Mouse (Mus musculus) retina, adult 2 months (tissue): ENCODE measurements at regions not wholly inside any gene's neighbourhood (a gene's known extent, or its start where the extent isn't known, plus 50 kb on each side); places are given as distances from the start of the nearest gene placed in this dataset.
A peak's percentile ranks its signal among the peaks of the same experiment; 100 is the strongest.

Experiments used
- DNase-seq: peaks from one replicate; pipeline ENCODE4 v3.0.0-alpha.2; 2012; ENCODE audit warnings: low read depth, low spot score

DNA sequence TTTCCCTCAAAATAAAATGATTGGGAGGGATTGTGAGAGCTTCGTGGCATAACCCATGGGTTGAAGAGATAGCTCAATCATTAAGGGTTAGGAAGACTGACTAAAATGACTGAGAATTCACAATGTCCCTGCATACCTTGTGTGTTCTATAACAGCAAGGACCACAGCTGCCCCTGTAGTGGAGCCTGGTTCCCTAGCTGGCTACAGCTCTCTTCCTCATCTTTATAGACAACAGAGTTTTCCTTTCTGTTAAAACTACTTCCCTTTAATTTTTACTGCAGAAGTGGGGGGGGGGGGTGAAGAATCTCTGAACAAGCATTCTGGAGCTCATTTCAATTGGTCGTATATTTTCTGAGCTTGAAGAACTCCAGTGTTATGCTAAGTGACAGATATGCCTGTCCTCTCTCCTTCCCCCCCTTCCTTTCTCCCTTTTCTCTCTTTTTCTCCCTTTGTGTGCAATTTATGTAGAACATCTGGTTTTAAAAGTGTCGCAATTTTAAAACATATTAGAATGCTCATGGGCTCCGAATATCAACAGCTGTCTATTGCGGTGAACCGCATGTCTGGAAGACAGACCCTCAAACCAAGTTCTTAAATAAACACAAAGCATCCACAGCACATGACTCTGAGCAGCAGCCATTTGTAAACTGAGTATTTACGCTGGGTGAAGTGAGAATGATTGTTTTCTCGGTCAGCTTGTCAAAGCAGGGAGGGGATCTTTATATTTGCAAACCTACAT lies 222.0 kb upstream of the Maf start:
- DNase-seq = no peak

- no peak for DNase-seq
Measured at GRCm38 (mm10) chr8:115921889-115922288, 214.3 kb upstream of the Maf start.

- no peak for DNase-seq
Measured at GRCm38 (mm10) chr8:115906650-115907049, 199.1 kb upstream of the Maf start.

DNA sequence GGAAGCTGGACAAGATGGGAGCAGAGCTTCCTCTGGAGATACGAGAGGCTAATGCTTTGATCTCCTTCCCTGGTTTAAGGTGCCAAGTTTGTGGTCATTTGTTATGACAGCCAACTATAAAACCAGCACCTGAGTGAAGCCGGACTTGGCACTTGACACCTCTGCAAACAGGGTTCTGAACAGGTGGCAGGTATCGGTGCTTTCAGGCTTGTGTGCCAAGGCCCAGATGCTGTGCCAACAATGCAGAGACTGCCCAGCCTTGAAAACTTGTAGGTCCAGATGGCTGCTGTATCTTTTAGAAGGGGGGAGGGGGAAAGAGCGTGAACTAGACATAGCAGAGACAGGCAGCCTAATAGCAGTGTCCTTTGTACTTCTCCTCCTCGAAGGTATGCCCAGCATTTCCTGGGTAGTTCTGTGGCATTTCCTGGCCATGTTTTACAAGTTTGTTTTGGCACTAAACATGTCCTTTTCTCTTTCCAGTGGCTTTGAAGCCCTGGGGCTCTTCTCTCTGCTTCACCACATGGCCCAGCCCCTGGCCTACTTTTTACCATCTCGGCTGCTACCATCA lies 196.3 kb upstream of the Maf start:
- DNase-seq = no peak

DNA sequence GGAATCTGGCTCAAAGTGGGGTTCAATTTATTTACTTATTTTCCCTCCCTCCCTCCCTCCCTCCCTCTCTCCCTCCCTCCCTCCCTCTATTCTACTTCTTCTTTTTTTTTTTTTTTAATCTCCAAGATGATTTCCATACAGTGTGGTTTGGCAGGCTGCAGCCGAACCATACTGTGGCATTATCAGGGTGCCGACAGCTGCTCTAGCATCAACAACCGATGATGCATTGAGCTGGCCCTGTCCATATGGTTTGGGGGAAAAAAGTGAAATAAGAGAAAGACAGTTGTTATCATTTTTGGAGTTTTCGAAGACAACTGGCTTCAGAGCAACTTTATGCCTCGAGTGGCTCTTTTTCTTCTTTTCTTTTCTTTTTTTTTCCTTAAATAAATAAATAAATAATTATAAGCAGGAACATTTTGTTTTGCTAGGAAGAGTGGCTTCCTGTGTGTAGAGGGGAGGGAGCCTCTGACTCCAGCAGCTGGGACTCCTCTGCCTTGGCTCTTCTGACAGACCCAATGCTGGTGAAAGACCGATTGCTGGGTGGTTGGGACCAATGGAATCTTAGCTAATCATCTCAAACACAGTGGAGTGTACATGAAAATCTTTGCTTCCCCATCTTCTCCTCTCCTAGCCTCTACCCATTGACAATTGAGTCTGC lies 190.1 kb upstream of the Maf start:
- DNase-seq = no peak

DNA sequence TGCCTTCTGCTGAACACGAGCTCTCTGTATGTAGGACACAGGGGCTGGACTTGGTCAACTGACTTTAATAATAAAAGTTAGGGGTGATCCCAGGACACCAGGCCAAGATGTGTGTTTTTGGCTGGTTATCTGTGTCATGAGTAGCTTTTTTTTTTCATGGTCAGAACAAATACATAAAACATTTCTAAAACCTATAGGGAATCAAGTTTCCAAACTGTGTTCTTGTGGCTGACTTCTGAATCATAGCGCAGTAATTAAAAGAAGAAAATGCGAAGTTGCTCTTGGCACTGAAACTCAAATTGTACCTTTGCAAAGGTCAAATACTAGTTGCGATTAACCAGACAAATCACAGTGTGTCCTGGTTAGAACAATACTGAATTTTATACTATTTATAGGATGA lies 189.5 kb upstream of the Maf start:
- no peak for DNase-seq

DNA sequence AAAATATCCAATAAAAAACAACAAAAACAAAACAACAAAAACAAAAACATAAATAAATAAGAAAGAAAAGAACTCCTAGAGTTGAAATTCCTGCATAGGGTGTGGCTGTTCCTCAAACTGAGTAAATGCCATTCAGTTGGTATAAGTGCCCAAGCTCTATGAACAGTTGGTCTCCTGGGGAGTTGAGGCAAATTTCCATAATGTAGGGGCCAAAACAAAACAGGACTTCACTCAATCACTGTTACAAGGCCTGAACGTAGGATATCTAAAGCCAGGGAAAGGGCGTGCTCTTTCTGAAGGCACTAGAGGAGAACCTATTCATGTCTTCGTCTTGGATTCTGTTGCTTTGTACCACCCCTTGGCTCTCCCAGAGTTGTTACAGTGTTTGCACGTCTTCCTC lies 188.5 kb upstream of the Maf start:
- no peak for DNase-seq

DNA sequence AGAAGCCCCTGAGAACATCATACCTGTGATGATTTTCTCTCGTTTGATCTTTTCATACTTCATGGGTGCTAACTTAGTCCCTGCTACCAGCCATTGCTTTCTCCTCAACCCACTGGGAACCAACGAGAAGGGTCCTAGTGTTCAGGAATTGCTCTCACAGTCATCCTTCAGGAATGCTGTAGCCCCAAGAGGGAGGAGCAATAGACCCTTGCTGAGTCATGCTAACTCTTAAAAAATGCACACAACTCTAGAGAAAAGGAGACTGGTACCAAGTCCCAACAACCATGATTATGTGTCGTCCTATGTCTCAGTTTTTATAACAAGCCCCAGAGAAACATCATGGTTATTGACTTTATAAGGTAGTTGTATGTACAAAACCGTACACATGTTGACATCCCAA lies 180.7 kb upstream of the Maf start:
- DNase-seq = no peak

- no peak for DNase-seq
Measured at GRCm38 (mm10) chr8:115885121-115885743, 177.6 kb upstream of the Maf start.

DNA sequence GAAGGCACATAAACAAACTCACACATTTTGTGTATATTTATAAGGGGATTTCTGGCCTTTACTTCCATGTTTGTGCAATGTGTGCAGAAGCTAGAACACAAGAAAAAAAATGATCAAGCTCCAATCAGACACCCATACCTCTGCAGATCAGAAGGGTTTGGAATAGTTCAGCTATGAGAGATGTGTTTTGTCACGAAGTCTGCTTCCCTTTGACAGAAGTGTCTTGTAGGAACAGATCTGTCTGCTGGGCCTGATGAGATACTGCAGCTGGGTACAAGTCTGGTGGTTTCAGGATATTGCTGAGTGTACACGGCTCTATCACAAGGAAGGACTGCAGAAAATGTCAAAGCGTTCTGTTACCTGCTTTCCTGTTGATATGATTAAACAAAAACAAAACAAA lies 176.2 kb upstream of the Maf start:
- DNase-seq = no peak

GRCm38 (mm10) chr8:115881881-115882280 lies 174.3 kb upstream of the Maf start:
- no peak for DNase-seq

GRCm38 (mm10) chr8:115874789-115875188 lies 167.2 kb upstream of the Maf start:
- DNase-seq = peak; percentile 8

DNA sequence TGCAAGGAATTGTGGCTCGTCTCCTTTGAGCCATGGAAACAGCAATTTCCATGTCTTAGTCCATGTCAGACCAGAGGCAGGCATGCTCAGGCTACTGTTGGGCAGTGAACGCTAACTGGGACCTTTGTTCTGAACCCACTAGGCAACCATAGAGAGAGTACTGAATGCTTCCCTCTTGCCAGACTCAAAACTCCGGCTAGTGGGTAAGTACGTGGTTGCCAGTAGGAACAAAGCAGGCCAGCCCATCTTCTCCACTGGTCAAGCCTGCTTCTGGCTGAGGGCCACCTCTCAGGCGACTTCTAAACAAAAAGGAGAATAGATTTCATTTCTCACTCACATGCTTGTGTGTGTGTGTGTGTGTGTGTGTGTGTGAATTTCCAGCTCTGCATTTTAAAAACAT lies 163.8 kb upstream of the Maf start:
- no peak for DNase-seq

DNA sequence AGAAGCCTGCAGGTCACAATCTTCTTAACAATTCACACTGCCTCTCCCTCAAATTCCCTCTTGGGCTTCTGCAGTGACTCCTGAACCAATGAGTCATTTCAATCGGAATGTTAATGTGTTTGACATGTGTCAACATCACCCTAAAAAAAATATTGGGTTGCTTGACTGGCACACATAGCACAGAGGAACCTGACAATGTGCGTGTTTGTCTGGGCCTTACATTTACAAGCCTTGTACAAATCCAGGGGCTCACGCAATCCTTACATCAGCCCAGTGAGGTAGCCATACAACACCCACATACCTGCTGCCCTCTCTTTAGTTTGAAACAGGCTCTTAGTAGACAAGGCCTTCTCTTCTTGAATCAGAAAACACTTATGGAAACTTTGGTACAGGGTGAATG lies 153.8 kb upstream of the Maf start:
- no peak for DNase-seq

DNA sequence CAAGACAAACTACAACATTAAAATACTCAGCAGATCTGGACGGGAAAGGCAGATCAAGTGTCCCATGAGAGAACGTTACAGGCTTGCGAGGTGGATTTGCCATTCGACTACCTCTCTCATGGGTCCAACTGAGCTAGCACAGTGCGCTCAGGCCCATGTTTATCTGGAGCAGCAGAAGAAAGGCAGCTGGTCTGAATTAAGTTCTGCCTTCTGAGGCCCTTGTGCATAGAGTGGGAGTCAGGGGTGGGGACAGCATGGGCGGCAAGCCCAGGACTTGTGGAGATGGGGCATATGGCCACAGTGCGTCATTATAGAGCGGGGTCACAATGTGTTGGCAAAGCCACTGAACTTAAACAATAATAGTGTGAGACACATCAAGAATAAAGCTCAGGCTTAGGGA lies 151.8 kb upstream of the Maf start:
- no peak for DNase-seq

GRCm38 (mm10) chr8:115856816-115857215 lies 149.2 kb upstream of the Maf start:
- DNase-seq = no peak

- DNase-seq = no peak
Measured at GRCm38 (mm10) chr8:115855934-115856629, 148.5 kb upstream of the Maf start.

- no peak for DNase-seq
Measured at GRCm38 (mm10) chr8:115854209-115854900, 146.8 kb upstream of the Maf start.

DNA sequence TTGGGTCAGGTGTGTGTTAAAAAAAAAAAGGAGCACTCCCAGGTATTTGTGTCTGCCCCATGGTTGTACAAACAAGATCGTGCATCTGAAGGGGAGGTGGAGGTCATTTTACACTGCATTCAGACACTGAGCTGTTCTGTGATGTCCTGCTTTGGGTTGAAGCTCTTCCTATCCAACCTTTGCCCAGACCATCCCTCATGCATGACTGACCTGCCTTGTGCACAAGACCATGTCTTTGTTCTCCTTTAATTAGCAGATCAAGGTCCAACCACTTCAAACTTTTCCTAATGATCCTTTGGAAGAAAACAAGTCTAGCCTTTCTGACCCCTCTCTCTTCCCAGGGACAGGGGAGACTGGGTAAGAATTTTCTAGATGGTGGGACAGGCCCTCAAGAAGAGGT lies 143.0 kb upstream of the Maf start:
- DNase-seq = no peak

DNA sequence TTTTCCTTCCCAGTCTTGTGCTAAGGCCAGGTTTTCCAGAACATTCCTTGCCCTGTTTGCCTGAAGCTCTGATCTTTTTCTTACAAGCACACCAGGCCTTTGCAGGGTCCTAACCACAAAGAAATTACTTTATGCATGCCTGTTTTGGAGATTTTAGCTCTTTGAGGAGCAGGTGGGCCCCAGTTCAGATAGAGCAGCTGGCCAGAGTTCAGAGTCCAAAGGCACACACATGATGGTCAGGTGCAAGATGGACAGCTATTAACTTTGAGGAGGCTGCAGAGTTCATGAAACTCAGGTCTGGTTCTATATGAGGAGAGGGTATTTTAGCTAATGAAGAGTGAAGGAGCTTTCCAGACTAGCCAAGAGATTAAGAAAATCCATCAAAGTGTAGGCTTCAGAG lies 125.8 kb upstream of the Maf start:
- DNase-seq = no peak

GRCm38 (mm10) chr8:115831675-115832074 lies 124.1 kb upstream of the Maf start:
- DNase-seq = no peak
